Mouse (Mus musculus) Patski (cell line): ENCODE results near the gene Rab3il1. TPM values are rescaled to one million over a fixed set of nuclear protein-coding genes. Genes with fewer than 3 reads are reported as not detected.
A peak's percentile ranks its signal among the peaks of the same experiment; 100 is the strongest.

Experiments
- ATAC-seq: fragments of 100-300 bp; one replicate; pipeline ENCODE4 v1.8.0; 2021
- CTCF ChIA-PET: fragments of 350-600 bp; sonication (Branson Sonifier 250); formaldehyde crosslinking; loops from one replicate; lab custom pipeline; 2022; ENCODE audit warnings: inconsistent platforms; lab: Charles Lee
- POLR2A ChIA-PET: fragments of 350-600 bp; sonication (Branson Sonifier 250); formaldehyde crosslinking; loops from one replicate; lab custom pipeline; 2022; ENCODE audit warnings: antibody characterized with exemption, inconsistent platforms; lab: Charles Lee
- DNase-seq: peaks from one replicate; pipeline ENCODE4 v3.0.0-alpha.2; 2011; ENCODE audit warnings: low read depth, low spot score
- H3K27me3 ChIP-seq: fragments of 371-371 bp; one replicate; pipeline ENCODE4 v1.5.1; 2021
- CTCF ChIP-seq: fragments of 100-300 bp; IDR thresholded peaks from one replicate; pipeline ENCODE4 v1.5.1; 2021
- in situ Hi-C: fragments of 300-500 bp; cut with MboI; formaldehyde crosslinking; loops from 3 replicates; pipeline ENCODE4 v1.11.1; 2018; ENCODE audit warnings: low pct_unique_long_range_greater_than_20kb, mixed read lengths
- polyA plus RNA-seq: library from polyadenylated mRNA; unstranded; gene quantifications from one replicate; pipeline ENCODE4 v1.2.3, GENCODE M21; 2021

Rab3il1 gene
- polyA plus RNA-seq, 1 experiment from 2014 or later, result 0.71 TPM

- ATAC-seq (no peak), DNase-seq (no peak)
- in situ Hi-C loops, result loop anchor here (5.0 kb wide), 1 partner anchor 73 kb away; no protein-coding TSS in a partner anchor
- no peak for TF ChIP-seq CTCF
- POLR2A ChIA-PET, result no interaction called here
- CTCF ChIA-PET, result interaction anchor here (0.6 to 8.7 kb wide), 14 partner anchors 11 to 81 kb away, joined by 3 to 125 read pairs (median 5); no protein-coding TSS in a partner anchor
- H3K27me3 ChIP-seq, result no peaks in the 10 kb centered on the region
These were observed 11.6 kb upstream of the Rab3il1 start for GRCm38 (mm10) chr19:9989884-9990256.

DNA sequence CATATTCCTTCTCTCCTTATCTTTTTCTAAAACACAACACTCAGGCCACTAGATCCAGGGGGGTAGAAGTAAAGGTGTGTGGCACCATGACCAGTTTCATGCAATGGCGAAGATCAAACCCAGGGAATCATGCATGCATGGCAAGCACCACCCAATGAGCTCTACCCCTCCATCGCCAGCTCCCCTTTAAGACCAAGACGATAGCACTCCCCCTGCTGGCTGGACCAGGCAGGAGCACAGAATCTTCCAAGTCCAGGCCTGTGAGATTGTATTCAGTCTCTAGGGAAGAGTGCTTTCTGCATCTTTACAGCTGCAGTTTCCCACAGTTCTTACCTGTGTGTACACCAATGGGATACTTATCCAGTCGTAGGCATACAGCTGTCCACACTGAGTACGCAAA lies 10.2 kb upstream of the Rab3il1 start:
- H3K27me3 ChIP-seq, result no peaks in the 10 kb centered on the region
- ATAC-seq, result peak; percentile 86
- in situ Hi-C loops, result loop anchor here (5.0 kb wide), 1 partner anchor 74 kb away; no protein-coding TSS in a partner anchor
- peak; percentile 76 for TF ChIP-seq CTCF
- CTCF ChIA-PET, result interaction anchor here (0.6 to 8.7 kb wide), 29 partner anchors 10 to 208 kb away, joined by 3 to 125 read pairs (median 4); partner anchors contain the start of gene Best1
- POLR2A ChIA-PET, result no interaction called here
- no peak for DNase-seq

GRCm38 (mm10) chr19:9992011-9992958 lies 9.2 kb upstream of the Rab3il1 start:
- DNase-seq, result no peak
- ATAC-seq, result no peak
- ChIA-PET POLR2A (no interaction called here), CTCF (interaction anchor here (0.6 to 8.7 kb wide), 25 partner anchors 9 to 796 kb away, joined by 3 to 125 read pairs (median 4); partner anchors contain the start of gene Best1)
- TF ChIP-seq CTCF, result no peak
- no peaks in the 10 kb centered on the region for H3K27me3 ChIP-seq
- in situ Hi-C loops, result loop anchor here (5.0 kb wide), 1 partner anchor 75 kb away; no protein-coding TSS in a partner anchor

GRCm38 (mm10) chr19:9993036-9993656 lies 8.3 kb upstream of the Rab3il1 start:
- ChIA-PET POLR2A (no interaction called here), CTCF (interaction anchor here (0.6 to 8.7 kb wide), 12 partner anchors 9 to 795 kb away, joined by 3 to 125 read pairs (median 3); no protein-coding TSS in a partner anchor)
- no peaks in the 10 kb centered on the region for H3K27me3 ChIP-seq
- peak; percentile 86 for TF ChIP-seq CTCF
- ATAC-seq, result peak; percentile 32
- in situ Hi-C loops, result loop anchor here (5.0 kb wide), 1 partner anchor 76 kb away; no protein-coding TSS in a partner anchor
- DNase-seq, result no peak

DNA sequence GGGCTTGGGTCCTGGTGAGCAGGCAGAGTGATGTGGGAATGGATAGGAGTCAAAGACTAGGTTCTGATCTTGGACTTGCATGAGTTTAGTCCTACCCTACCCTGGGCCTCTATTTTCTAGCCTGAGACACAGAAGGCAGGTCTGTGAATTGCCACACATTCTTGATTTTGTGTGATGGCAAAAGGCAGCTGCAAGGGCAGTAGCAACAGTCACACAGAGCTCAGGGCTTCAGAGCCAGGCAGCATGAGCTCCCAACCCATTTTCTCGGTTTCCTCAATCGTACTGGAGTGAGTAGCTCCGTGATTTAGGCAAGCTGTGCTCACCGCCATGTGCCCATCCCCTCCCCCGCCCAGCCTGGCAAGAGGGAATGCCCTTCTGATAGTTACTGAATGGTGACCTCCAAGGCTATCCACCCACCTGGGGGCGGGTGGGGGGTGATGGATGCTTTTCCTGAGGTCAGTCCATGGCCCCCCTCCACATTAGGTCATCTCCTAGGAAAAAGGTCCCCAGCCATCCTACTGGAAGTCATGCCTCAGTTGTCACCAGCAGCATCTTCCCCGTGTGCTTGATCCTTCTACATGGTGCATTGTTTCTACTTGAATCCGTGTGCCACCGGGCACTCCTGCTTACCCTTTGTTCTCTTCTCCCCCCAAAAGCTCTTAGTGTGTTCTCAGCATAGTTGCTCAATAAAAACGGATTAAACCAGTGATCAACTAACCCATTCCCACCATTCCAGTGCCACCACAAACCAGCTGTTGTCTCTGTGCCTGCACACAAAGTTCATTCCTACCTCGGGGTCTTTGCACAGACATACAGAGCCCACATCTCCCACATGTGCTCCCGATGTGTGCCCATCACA lies 4.0 kb upstream of the Rab3il1 start:
- ChIA-PET POLR2A (no interaction called here), CTCF (interaction anchor here (0.9 to 6.2 kb wide), 4 partner anchors 9 to 86 kb away, joined by 3 to 78 read pairs (median 11); no protein-coding TSS in a partner anchor)

DNA sequence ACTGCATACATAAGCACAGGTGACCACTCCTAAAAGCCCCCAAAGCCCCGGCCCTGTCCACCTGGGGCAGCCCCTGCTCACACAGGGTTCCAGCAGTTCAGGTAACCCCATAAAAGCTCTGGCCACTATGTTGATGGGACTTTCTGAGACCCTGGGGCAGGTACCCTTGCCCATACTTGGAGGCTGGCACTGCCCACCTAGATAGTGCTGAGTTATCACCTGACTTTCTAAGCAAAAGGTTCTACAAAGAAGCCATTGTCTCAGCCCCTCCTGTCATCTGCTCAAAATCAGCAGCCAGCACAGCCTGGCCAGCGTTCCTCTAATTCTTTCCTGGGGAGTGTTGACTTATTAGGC lies 3.4 kb upstream of the Rab3il1 start:
- H3K27me3 ChIP-seq, result no peaks in the 10 kb centered on the region
- ChIA-PET POLR2A (no interaction called here), CTCF (interaction anchor here (1.7 to 6.2 kb wide), 3 partner anchors 10 to 86 kb away, joined by 3 to 78 read pairs (median 19); no protein-coding TSS in a partner anchor)
- no peak for TF ChIP-seq CTCF
- in situ Hi-C loops, result no loop called here
- no peak for DNase-seq
- no peak for ATAC-seq

More for the DNA sequence above, 4.0 kb upstream of the Rab3il1 start:
- in situ Hi-C loops, result no loop called here
- DNase-seq (no peak), ATAC-seq (no peak)
- no peak for TF ChIP-seq CTCF
- H3K27me3 ChIP-seq, result no peaks in the 10 kb centered on the region

GRCm38 (mm10) chr19:9998736-9999486 lies 2.6 kb upstream of the Rab3il1 start:
- DNase-seq (no peak), ATAC-seq (no peak)
- in situ Hi-C loops, result no loop called here
- no peaks in the 10 kb centered on the region for H3K27me3 ChIP-seq
- TF ChIP-seq CTCF, result no peak
- ChIA-PET POLR2A (interaction anchor here (0.6 kb wide), 1 partner anchor 23 kb away, joined by 4 read pairs; no protein-coding TSS in a partner anchor), CTCF (interaction anchor here (0.8 to 6.2 kb wide), 10 partner anchors 8 to 220 kb away, joined by 3 to 78 read pairs (median 7); no protein-coding TSS in a partner anchor)

DNA sequence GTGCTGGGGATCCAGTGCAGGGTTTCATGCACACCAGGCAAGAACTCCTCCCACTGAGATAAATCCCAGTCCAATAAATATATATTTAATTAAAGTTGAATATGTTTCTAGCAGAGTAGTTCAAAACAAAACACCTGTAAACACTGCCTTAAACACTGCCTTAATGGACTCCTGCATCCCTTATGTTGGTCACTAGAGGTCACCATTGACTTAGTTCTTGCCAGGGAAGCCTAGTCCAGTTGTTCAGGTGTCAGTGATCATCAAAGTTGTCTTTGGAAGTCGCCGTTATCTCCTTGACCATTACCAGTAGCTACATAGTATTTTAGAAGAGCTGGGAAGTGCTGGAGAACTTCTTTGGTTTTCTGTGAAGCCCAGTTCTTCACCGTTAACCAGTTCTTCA lies 1.1 kb upstream of the Rab3il1 start:
- peak; percentile 89 for TF ChIP-seq CTCF
- DNase-seq, result no peak
- ChIA-PET POLR2A (interaction anchor here (1.0 kb wide), 1 partner anchor 11 kb away, joined by 3 read pairs; no protein-coding TSS in a partner anchor), CTCF (interaction anchor here (0.7 to 6.2 kb wide), 22 partner anchors 9 to 219 kb away, joined by 3 to 78 read pairs (median 5); no protein-coding TSS in a partner anchor)
- ATAC-seq, result no peak
- no peaks in the 10 kb centered on the region for H3K27me3 ChIP-seq
- in situ Hi-C loops, result loop anchor here (5.0 kb wide), 2 partner anchors 37 to 202 kb away; partner anchors contain the start of genes Fen1 and Tmem258
